Mouse (Mus musculus): ENCODE measurements around the gene Nup98. TPM values are rescaled to one million over a fixed set of nuclear protein-coding genes. Genes with fewer than 3 reads are reported as not detected.

Gene Nup98
- 10 to 100 TPM; 40.7 to 45.0 TPM for total RNA-seq (2021)
- long read RNA-seq, experiment 1, full-length matches to known transcripts: 6 of 11 reads
- long read RNA-seq, experiment 1, partial matches to known transcripts: 1 of 11 reads
- long read RNA-seq, experiment 1, other reads (novel, unspliced or antisense): 4 of 11 reads
- long read RNA-seq, experiment 2, full-length matches to known transcripts: 5 of 11 reads
- long read RNA-seq, experiment 2, partial matches to known transcripts: 2 of 11 reads
- long read RNA-seq, experiment 2, other reads (novel, unspliced or antisense): 4 of 11 reads

DNA sequence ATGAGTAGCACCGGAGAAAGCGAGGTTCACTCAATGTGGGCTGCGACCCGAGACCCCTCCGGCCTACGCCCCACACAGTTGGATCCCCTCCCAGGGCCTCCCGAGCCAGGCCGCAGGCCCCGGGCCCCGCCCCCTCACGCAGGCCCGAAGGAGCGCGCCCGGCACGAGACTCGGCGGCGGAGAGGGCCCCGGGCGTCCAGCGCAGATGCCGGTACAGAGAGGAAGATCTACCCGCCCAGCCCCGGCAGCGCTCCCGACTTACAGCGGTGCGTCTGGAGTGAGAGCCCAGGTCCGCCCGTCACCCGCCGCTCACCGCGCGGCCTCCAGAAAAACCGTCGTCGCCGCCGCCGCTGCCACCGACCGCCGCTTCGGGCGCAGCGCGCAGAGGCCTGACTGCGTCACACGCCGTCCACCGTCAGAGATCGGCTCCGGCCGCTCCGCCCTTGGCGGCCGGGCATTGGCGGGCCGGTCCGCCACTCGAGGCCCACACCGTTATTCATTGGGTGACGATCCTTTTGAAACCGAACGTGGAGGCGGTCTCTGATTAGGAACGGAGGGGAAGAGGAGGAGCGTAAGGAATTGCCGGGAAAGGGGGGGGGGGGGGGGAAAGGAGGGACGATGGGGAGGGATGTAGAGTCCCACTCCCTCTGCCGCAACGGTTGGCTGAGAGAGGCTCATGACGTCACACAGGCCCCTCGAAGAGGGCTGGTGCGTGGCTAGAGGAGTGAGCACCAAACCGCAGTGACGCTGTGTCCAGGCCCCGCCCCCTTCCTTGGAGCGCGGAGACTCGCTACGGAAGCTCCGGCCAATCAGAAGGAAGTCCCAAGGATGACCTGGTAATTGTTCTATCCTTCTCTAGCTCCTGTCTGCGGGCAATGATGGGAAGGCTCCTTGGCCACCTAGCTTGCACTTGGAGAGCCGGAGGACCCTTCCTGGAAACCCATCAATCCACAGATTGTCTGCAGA, at the start of gene Nup98, which contains the start of gene Pgap2:
Gene Nup98, minus strand, starts transcription at position 421 of the 966 bp plus-strand sequence.
Gene Pgap2, plus strand, starts transcription at position 453 of the 966 bp plus-strand sequence.
- TF ChIP-seq CTCF (conservative IDR thresholded peaks at IDR 0.05): peak; percentile 57
- H3K4me3 ChIP-seq: peak within 1 kb of the TSS; percentile 87
- DNase-seq (ENCODE audit: low spot score in 2 of 2): peak; percentile 99 to 100
- H3K27ac ChIP-seq: peak within 1 kb of the TSS; percentile 98

DNA sequence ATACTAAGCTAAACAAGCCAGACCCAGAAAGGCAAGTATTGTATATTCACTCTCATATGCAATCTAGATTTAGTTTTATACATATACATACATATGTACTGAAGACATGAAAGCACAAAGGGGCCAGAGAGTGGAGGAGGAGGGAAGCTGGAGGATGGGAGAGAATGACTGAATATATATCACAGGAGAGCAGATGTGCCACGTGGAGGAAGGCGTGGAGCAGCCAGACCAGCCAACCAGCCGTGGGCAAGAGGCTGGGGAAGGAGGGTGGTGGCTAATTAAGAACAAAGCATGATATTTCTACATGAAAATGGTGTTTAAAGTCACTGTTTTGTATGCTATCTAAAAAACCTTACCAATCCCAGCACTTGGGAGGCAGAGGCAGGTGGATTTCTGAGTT, 48.8 kb upstream of the Nup98 start:
- no peak for DNase-seq (ENCODE audit: low spot score in 2 of 2)
- Histone ChIP-seq H3K27ac (no peak overlapping the region), H3K4me3 (no peak overlapping the region)
- no peak for TF ChIP-seq CTCF (conservative IDR thresholded peaks at IDR 0.05)

DNA sequence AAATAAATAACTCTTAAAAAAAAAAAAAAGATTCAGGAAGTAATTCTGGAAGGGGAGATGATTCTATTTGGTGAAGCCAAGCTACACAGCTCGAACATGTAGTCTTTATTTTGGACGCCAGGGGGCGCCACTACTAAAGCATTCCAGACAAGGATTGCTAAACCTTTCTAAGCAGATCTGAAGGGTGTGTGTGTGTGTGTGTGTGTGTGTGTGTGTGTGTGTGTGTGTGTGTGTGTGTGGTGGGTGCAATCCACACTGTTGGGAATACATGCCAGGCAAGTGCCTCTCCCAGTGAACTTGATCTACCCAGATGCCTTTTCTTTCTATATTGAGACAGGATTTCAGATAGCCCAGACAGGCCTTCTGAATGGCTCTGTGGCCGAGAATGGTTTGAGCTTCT, 48.2 kb upstream of the Nup98 start:
- peak; percentile 75 for TF ChIP-seq CTCF (conservative IDR thresholded peaks at IDR 0.05)
- H3K4me3 ChIP-seq: no peak overlapping the region
- no peak overlapping the region for H3K27ac ChIP-seq
- DNase-seq (ENCODE audit: low spot score in 2 of 2): peak; percentile 68 to 84

DNA sequence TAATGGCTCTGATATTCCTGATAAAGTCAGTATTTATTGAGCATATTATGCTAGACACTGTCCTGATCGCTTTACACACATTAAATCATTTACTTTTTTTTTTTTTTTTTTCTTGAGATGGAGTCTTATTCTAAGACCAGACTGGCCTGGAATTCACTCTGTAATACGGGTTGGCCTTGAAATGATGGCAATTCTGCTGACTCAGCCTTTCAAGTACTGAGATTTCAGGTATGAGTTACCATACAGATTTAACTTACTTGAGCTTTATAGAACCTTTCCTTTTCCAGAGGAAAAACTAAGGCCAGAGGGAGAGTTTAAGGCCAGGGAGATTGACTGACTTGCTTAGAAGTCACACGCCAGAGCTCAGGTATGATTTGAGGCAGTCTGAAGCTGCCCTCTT, 46.7 kb upstream of the Nup98 start:
- TF ChIP-seq CTCF (conservative IDR thresholded peaks at IDR 0.05): no peak
- no peak overlapping the region for H3K27ac ChIP-seq
- DNase-seq (ENCODE audit: low spot score in 2 of 2): no peak
- no peak overlapping the region for H3K4me3 ChIP-seq

DNA sequence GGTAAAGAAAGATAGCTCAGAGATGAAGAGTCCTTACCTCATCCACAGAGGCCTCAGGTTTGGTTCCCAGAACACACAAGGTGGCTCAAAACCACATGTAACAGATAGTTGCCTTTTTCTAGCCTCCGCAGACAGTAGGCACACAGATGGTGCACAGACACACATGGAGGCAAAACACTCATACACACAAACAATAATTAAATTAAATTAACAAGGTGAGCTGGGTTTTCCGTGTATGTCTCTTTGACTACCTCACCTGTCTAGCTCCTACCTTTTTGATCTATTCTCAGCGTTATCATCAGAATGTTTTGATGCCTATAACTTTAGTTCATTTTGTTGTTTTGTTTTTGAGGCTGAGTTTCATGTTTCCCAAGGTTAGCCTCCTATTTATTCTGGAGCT, 46.0 kb upstream of the Nup98 start, which contains the start of gene Rhog:
Gene Rhog, minus strand, starts transcription at position 101 of the 400 bp plus-strand sequence.
- DNase-seq (ENCODE audit: low spot score in 2 of 2): no peak
- TF ChIP-seq CTCF (conservative IDR thresholded peaks at IDR 0.05): no peak
- Histone ChIP-seq H3K27ac (no peak within 1 kb of the TSS), H3K4me3 (no peak within 1 kb of the TSS)

DNA sequence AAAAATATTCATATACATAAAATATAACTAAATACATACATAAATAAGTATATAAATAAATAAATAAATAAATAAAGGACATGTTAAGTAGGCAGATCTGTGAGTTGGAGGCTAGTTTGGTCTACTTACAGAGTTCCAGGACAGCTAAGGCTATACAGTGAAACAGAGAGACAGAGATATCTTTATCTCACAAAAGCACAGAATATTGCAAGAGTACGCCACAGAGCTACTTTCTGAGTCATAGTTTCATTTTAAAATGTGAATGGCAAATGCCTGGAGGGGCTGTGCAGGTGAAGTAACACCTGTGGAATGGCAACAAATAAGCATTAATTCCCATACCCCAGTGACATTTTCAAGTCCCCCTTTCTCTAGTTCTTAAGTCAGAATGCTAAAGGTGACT, 43.7 kb upstream of the Nup98 start:
- DNase-seq (ENCODE audit: low spot score in 2 of 2): no peak
- no peak for TF ChIP-seq CTCF (conservative IDR thresholded peaks at IDR 0.05)
- no peak overlapping the region for H3K4me3 ChIP-seq
- H3K27ac ChIP-seq: no peak overlapping the region

DNA sequence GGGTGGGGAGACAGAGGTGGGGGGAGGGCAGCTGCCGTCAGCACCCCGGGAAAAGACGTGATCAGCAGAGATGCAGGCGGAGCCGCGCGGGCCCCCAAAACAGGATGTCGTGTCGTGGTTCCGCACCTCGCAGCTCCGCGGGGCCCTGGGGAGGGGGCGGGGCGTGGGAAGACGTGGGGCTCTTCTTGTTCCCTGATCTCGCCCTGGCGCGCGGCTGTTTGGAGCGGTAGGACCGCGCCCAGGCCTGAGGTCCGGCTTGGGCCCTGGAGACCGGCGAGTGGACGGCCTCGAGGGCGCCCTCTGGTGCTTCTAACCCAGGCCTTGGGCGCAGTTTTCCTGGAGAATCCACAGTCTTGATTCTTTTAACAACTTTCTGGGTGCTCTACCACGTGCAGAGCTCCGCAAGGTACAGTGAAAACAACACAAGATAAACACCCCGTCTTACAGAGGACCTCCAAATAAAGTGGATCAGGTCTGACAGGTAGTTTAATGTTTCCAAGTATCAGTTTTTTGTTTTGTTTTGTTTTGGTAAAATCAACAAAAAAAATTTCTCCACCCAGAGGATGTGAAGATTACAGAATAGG, 40.7 kb upstream of the Nup98 start:
- TF ChIP-seq CTCF (conservative IDR thresholded peaks at IDR 0.05): peak; percentile 89
- DNase-seq (ENCODE audit: low spot score in 2 of 2): peak; percentile 65 to 80
- Histone ChIP-seq H3K4me3 (peak overlapping the region; percentile 57), H3K27ac (peak overlapping the region; percentile 97)

DNA sequence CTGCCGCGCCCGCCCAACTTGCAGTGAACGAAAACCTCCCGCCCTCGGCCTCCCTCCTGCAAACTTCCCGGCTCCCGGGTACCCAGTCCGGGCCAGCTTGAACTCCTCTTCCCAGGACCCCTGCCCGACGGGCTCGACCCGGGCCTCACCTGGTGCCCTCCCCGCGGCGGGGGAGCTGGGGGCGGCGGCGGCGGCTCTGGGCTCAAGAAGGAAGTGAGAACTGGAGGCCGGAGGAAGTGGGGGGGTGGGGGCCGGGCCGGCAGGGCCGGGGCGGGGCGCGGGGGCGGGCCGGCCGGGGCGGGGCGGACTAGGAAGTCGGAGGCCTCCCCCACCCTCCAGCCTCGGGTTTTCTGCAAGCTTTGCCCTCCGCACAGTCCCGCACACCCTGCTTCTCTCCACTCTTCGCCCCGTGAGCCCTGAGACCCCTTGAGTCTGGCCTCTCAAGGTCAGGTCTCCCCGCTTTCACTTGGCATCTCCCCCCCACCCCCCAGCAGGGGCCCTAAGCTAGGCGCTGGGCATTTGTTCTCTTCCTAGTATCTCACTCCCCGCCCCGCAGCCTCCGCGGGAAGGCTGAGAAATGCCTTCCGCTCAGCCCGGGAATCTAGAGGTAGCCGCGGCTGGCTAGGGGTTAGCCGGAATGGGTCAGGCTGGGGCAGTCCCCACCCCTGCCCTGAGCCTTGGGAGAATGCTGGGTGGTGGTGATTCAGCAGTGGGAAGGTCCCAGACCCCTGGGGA, 40.1 kb upstream of the Nup98 start:
- no peak for TF ChIP-seq CTCF (conservative IDR thresholded peaks at IDR 0.05)
- H3K27ac ChIP-seq: peak overlapping the region; percentile 97
- peak overlapping the region; percentile 57 for H3K4me3 ChIP-seq
- DNase-seq (ENCODE audit: low spot score in 2 of 2): no peak

DNA sequence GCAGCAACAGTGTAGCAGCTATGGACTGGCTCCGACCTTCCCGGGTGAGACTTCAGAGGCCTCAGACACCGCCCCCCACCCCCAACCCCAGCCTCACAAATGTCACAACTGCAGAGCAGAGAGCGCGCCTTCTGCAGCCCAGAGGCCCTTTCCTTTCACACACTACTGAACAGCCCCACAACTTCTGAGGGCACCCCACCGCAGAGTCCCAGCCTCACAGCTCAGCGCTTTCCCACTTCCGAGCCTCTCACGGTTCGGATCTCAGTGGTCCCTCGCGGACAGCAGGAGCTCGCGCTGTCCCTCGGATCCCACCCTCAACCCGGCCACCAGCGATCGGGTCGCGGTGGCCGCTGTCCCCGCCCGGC, 39.5 kb upstream of the Nup98 start:
- peak overlapping the region; percentile 57 for H3K4me3 ChIP-seq
- no peak for DNase-seq (ENCODE audit: low spot score in 2 of 2)
- peak overlapping the region; percentile 97 for H3K27ac ChIP-seq
- TF ChIP-seq CTCF (conservative IDR thresholded peaks at IDR 0.05): no peak

DNA sequence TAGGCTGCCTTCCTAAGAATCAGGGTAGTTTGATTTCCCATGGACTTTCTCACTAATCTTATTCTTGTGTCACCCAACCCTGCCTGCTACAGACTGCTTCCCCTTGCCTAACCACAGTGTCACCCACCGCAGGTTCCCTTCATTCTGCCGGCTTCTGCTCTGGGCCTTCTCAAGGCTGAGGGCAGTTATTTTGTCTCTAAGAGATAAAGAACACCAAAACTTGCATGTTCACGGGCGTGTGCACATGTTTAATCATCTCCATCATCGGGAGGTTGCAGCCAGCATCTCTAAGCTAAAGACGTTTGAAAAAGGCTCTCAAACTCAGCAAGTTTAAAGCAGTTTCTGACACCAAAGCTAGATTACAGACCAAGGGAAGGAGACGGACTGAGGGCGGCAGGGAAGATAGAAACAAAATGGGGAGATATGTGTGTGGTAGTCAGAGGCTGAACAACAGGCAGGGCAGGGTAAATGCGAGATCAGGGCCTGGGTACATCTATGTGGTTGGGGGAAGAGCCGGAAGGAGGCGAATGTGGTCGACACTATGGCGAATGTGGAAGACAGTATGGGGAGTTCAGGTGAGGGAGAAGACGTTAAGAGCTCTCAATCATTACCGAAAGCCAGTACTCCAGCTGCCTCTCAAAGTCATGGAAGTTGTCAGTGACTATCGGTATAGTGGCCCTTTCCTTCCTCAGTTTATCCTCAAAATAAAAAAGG, 38.9 kb upstream of the Nup98 start:
- TF ChIP-seq CTCF (conservative IDR thresholded peaks at IDR 0.05): no peak
- peak overlapping the region; percentile 57 for H3K4me3 ChIP-seq
- peak overlapping the region; percentile 97; the same call in 1 of the 2 replicates for H3K27ac ChIP-seq
- DNase-seq (ENCODE audit: low spot score in 2 of 2): no peak

DNA sequence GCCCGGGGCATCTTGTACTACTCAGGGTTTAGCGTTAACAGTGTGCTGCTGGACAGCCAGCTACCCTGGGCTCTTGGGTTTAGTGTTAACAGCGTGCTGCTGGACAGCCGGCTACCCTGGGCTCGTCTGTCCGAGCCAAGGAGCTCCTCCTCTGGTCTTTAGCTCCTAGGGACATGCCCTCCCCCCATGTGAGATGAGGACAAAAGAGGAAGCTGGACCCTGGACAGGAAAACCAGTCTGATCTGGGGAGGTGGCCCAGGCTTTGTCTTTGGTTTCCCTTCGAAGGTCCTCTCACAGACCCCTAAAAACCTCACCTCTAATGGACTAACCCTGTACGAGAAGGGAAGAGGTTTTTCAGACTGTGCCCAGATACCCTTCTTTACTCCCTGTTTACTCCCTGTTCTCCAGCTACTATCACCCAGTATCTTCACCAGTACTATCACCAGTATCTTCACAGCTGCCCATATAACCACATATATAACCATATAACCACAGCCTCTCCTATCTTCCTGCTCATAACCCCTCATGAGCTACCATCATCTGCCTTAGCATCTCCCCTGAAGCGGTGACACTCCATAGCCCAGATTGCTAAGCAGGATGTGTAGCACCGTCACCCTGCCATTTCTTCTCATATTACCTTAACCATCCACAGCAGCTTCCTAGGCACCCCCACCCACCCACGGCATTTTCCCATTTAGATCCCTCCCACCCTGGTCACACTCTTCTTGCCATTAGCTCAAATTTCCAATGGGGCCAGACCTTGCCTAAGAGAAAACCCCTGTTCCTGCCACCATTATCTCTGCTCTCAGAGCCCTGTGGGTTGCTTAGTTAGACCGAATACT, 37.2 kb upstream of the Nup98 start:
- peak overlapping the region; percentile 97 for H3K27ac ChIP-seq

More for the DNA sequence above, 37.2 kb upstream of the Nup98 start:
- H3K4me3 ChIP-seq: peak overlapping the region; percentile 8; the same call in 1 of the 2 replicates
- TF ChIP-seq CTCF (conservative IDR thresholded peaks at IDR 0.05): no peak
- no peak for DNase-seq (ENCODE audit: low spot score in 2 of 2)
